Mouse (Mus musculus): ENCODE data around the gene Trpc5. TPM values are rescaled to one million over a fixed set of nuclear protein-coding genes. Genes with fewer than 3 reads are reported as not detected.

Trpc5 gene
- polyA plus RNA-seq (2021), result not detected

DNA sequence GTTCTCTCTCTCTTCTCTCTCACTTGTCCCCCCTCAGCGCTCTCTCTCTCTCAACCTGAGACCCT is at the start of gene Trpc5:
TSS of gene Trpc5 (minus strand) at position 39 of the 65 bp plus-strand sequence.
- CTCF ChIA-PET, result no interaction called here
- no peak for TF ChIP-seq CTCF (IDR thresholded peaks at IDR 0.05)
- no peak for ATAC-seq
- DNase-seq (ENCODE audit: low read depth, low spot score), result no peak
- POLR2A ChIA-PET, result interaction anchor here (0.6 kb wide), 1 partner anchor 128 kb away, joined by 3 read pairs; no protein-coding TSS in a partner anchor
- in situ Hi-C loops (cut with MboI; ENCODE audit: low pct_unique_long_range_greater_than_20kb), result no loop called here
- peaks cover 85% of the 10 kb centered on the region for H3K27me3 ChIP-seq

GRCm38 (mm10) chrX:144716330-144716729 is 28.4 kb upstream of the Trpc5 start:
- TF ChIP-seq CTCF (IDR thresholded peaks at IDR 0.05), result no peak
- peaks cover 5% of the 10 kb centered on the region for H3K27me3 ChIP-seq
- in situ Hi-C loops (cut with MboI; ENCODE audit: low pct_unique_long_range_greater_than_20kb), result no loop called here
- CTCF ChIA-PET, result no interaction called here
- no peak for DNase-seq (ENCODE audit: low read depth, low spot score)
- POLR2A ChIA-PET, result no interaction called here
- ATAC-seq, result no peak

GRCm38 (mm10) chrX:144689859-144690181 is 1.8 kb upstream of the Trpc5 start:
- POLR2A ChIA-PET, result no interaction called here
- in situ Hi-C loops (cut with MboI; ENCODE audit: low pct_unique_long_range_greater_than_20kb), result no loop called here
- TF ChIP-seq CTCF (IDR thresholded peaks at IDR 0.05), result no peak
- peaks cover 75% of the 10 kb centered on the region for H3K27me3 ChIP-seq
- CTCF ChIA-PET, result no interaction called here
- ATAC-seq (no peak), DNase-seq (ENCODE audit: low read depth, low spot score) (no peak)

DNA sequence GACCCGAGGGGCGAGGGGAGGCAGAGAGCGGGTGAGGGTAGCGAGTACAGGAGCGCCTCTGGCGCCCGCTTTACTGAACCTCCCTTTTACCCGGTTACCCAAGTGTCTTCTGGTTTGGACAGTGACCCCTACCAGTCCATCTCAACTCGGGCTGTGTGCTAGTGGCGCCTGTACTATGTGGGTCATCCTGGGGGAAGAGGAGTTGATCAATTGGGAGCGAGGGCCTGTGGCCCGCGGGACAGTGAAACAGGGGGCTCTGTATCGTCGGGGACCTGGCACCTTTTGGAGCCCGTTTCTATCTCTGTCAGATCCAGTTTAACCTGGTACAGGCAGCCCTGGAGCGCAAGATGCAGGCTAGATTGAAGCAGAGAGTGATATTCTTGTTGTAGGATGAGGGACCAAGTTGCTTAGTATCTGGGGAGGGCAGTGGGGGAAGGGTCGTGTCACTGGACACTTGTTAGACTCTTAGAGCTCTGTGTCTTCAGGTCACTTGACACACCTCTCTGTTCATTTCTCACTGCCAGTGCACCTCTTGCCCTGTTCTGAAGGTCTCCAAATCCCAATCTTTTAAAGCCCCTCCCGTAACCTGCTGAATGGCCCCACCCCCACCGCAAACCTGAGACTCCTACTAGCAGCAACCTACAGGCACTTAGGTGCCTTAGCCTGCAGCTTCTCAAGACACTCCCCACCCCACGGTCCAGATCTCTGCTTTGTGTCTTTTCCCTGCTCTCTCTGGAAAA is 1.3 kb upstream of the Trpc5 start:
- CTCF ChIA-PET, result no interaction called here
- no peak for TF ChIP-seq CTCF (IDR thresholded peaks at IDR 0.05)
- POLR2A ChIA-PET, result no interaction called here
- in situ Hi-C loops (cut with MboI; ENCODE audit: low pct_unique_long_range_greater_than_20kb), result no loop called here
- H3K27me3 ChIP-seq, result peaks cover 81% of the 10 kb centered on the region
- ATAC-seq (no peak), DNase-seq (ENCODE audit: low read depth, low spot score) (no peak)

- ATAC-seq (no peak), DNase-seq (ENCODE audit: low read depth, low spot score) (no peak)
- H3K27me3 ChIP-seq, result peaks cover 84% of the 10 kb centered on the region
- CTCF ChIA-PET, result no interaction called here
- POLR2A ChIA-PET, result no interaction called here
- in situ Hi-C loops (cut with MboI; ENCODE audit: low pct_unique_long_range_greater_than_20kb), result no loop called here
- no peak for TF ChIP-seq CTCF (IDR thresholded peaks at IDR 0.05)
Observed at GRCm38 (mm10) chrX:144688207-144689118, 483 bp upstream of the Trpc5 start, which contains the start of gene Rtl4. Rtl4 (plus strand) TSS chrX:144688907.

GRCm38 (mm10) chrX:144687742-144688141 is 238 bp downstream of the Trpc5 start:
- POLR2A ChIA-PET, result interaction anchor here (0.6 kb wide), 1 partner anchor 127 kb away, joined by 3 read pairs; no protein-coding TSS in a partner anchor
- DNase-seq (ENCODE audit: low read depth, low spot score), result no peak
- CTCF ChIA-PET, result no interaction called here

DNA sequence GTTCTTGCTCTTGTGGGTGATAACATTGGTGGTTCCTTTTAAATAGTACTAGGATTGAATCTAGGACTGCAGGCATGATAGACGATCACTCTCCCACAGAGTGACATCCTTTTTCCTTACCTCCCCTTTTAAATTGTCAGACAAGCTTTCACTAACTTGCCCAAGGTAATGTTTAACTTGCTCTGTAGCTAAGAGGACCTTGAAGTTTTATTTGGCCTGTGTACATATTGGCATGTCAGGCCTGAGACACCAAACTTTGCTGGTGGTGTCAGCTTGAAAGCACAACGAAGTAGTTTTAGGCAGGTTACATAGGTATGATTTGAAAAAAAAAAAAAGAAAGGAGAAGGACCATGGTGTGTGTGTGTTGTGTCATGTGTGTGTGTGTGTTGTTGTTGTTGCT is 35.8 kb downstream of the Trpc5 start:
- ChIA-PET CTCF (no interaction called here), POLR2A (no interaction called here)
- in situ Hi-C loops (cut with MboI; ENCODE audit: low pct_unique_long_range_greater_than_20kb), result no loop called here
- TF ChIP-seq CTCF (IDR thresholded peaks at IDR 0.05), result no peak
- peaks cover 36% of the 10 kb centered on the region for H3K27me3 ChIP-seq
- no peak for ATAC-seq
- no peak for DNase-seq (ENCODE audit: low read depth, low spot score)

More at GRCm38 (mm10) chrX:144687742-144688141, 238 bp downstream of the Trpc5 start:
- peaks cover 83% of the 10 kb centered on the region for H3K27me3 ChIP-seq
- in situ Hi-C loops (cut with MboI; ENCODE audit: low pct_unique_long_range_greater_than_20kb), result no loop called here
- TF ChIP-seq CTCF (IDR thresholded peaks at IDR 0.05), result no peak
- no peak for ATAC-seq

- peak; percentile 15 for TF ChIP-seq CTCF (IDR thresholded peaks at IDR 0.05)
- DNase-seq (ENCODE audit: low read depth, low spot score), result no peak
- in situ Hi-C loops (cut with MboI; ENCODE audit: low pct_unique_long_range_greater_than_20kb), result loop anchor here (25.0 kb wide), 1 partner anchor 908 kb away; no protein-coding TSS in a partner anchor
- peaks cover 35% of the 10 kb centered on the region for H3K27me3 ChIP-seq
- CTCF ChIA-PET, result no interaction called here
- POLR2A ChIA-PET, result no interaction called here
- no peak for ATAC-seq
Observed at GRCm38 (mm10) chrX:144645394-144645793, 42.6 kb downstream of the Trpc5 start.

- POLR2A ChIA-PET, result interaction anchor here (0.6 kb wide), 1 partner anchor 15 kb away, joined by 4 read pairs; no protein-coding TSS in a partner anchor
- CTCF ChIA-PET, result interaction anchor here (1.1 kb wide), 1 partner anchor 15 kb away, joined by 3 read pairs; no protein-coding TSS in a partner anchor
- no peak for TF ChIP-seq CTCF (IDR thresholded peaks at IDR 0.05)
- ATAC-seq (no peak), DNase-seq (ENCODE audit: low read depth, low spot score) (no peak)
- H3K27me3 ChIP-seq, result peaks cover 42% of the 10 kb centered on the region
- in situ Hi-C loops (cut with MboI; ENCODE audit: low pct_unique_long_range_greater_than_20kb), result loop anchor here (25.0 kb wide), 1 partner anchor 907 kb away; no protein-coding TSS in a partner anchor
Observed at GRCm38 (mm10) chrX:144644756-144645155, 43.2 kb downstream of the Trpc5 start.

DNA sequence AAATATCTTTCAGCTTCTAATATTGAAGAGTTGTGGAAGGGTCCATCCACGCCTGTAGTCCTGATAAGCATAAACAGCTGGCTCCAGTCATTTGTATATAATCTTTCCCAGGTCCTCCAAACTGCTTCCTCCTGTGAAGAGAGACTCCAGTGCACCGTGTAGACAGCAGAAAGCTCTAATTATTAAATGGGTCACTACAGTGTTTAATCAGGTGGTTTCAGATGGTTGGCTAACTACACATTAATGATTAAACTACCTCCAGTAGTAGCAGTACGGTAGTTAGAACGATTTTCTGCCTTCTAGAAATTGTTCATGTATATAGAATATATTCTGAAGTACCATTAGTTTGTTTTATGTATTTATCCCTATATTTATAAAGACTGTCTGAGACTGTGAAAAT is 75.2 kb downstream of the Trpc5 start:
- POLR2A ChIA-PET, result no interaction called here
- DNase-seq (ENCODE audit: low read depth, low spot score) (no peak), ATAC-seq (no peak)
- CTCF ChIA-PET, result no interaction called here
- H3K27me3 ChIP-seq, result peaks cover 6% of the 10 kb centered on the region
- in situ Hi-C loops (cut with MboI; ENCODE audit: low pct_unique_long_range_greater_than_20kb), result no loop called here
- no peak for TF ChIP-seq CTCF (IDR thresholded peaks at IDR 0.05)

- DNase-seq (ENCODE audit: low read depth, low spot score), result no peak
- TF ChIP-seq CTCF (IDR thresholded peaks at IDR 0.05), result no peak
- ChIA-PET CTCF (no interaction called here), POLR2A (no interaction called here)
- in situ Hi-C loops (cut with MboI; ENCODE audit: low pct_unique_long_range_greater_than_20kb), result no loop called here
- no peak for ATAC-seq
- H3K27me3 ChIP-seq, result peaks cover 16% of the 10 kb centered on the region
Observed at GRCm38 (mm10) chrX:144536431-144536830, 151.5 kb downstream of the Trpc5 start.

Measured in Patski (cell line).